Mouse (Mus musculus) urinary bladder, postnatal 10 days (tissue): Measurements from ENCODE around the gene Gm6217.
"Not testable (repeated sequence)": the region's sequence is repeated elsewhere in the genome, so short reads cannot be mapped to it uniquely, and the experiment has no call there.

Experiments used
- DNase-seq: peaks from one replicate; pipeline ENCODE4 v3.0.0; 2022; ENCODE audit warnings: low spot score

The Gm6217 gene

DNA sequence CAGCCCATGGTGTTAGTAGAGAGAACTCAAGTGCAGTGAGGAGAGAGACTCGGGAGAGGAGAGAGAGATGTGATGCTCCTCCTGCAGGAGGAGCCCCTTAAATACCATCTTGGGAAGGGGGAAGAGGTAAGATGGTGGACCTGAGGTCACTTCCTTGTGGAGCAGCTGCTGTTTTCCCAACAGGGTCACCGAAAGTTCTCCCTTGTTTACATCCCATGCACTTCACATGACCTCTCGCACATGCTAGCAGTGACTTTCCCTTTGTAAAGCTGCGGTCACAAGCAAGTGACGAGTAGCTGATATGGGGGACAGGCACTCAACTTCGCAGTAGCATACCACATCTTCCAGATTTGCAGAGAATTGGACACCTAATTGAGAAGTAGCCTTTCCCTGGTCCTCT is at the start of gene Gm6217:
Gene Gm6217, minus strand, starts transcription at position 74 of the 400 bp plus-strand sequence.
- not testable (repeated sequence) for DNase-seq

DNA sequence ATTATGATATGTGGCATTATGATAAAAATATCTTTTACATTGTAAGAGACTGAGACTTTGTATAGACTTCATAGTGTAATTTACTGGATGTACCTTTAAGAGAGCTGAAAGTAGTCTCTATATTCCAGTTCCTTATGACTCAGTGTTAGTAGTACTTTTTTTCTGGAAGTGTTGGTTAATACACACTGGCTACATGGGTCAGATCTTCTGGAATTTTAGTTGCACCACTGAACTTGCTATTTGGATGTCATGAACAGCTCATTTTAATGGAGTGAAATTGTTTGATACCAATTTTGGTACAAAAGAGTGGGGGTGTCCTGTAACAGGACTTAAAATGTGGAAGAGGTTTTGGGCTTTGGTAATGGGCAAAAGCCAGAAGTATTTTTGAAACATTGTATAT is 46.6 kb upstream of the Gm6217 start:
- DNase-seq: no peak

- no peak for DNase-seq
These were observed 44.6 kb upstream of the Gm6217 start for GRCm38 (mm10) chr1:82975750-82976149.

GRCm38 (mm10) chr1:82974342-82974741 is 43.1 kb upstream of the Gm6217 start:
- no peak for DNase-seq

GRCm38 (mm10) chr1:82973901-82974300 is 42.7 kb upstream of the Gm6217 start:
- no peak for DNase-seq

DNA sequence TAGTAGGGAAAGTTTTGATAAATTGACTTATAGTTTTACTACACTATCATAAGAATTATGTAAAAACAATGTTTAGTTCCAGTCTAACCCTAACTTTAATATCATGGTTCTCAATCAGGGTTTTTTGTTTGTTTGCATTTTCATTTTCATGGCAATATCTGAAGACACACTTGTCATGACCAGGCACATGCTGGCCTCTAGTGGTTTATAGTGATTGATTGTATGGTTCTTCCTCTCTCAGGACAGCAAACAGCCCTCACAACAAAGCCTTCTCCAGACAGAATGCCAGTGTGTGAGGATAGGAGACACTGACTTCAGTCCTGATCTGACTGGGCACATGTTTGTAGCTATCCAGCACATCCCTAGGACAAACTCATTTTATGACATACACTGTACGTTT is 42.0 kb upstream of the Gm6217 start:
- DNase-seq: no peak

- no peak for DNase-seq
These were observed 40.8 kb upstream of the Gm6217 start for GRCm38 (mm10) chr1:82972046-82972445.

DNA sequence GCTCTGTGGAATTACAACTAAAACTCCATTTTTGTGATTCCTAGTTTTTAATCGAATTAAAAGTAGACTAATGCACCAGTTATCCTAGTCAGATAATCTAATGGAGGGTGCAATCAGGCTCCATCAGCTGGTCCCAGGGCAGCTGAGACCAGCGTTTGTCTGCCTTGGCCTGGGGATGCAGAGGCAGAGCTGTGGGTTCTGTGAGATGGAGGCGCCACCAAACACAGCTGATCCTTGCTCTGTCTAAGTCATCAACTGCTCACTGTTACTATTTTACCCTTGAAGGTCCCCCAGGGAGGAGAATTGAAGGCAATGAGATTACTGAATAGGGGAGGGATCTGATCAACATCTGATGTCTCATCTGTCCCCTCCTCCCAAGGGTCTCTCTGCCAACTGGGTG is 35.2 kb upstream of the Gm6217 start:
- no peak for DNase-seq

DNA sequence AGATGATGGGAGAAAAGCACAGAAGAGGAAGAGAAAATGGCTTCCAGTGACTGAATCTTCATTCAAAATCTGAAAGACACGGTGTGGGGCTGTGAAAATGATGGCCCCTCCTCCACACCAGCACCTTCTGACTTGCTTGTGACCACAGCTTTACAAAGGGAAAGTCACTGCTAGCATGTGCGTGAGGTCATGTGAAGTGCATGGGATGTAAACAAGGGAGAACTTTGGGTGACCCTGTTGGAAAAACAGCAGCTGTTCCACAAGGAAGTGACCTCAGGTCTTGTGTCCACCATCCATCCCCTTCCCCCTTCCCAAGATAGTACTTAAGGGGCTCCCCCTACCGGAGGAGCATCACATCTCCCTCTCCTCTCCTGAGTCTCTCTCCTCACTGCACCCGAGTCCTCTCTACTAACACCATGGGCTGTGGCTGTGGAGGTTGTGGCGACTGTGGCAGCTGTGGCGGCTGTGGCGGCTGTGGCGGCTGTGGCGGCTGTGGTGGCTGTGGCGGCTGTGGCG is 28.7 kb upstream of the Gm6217 start, which contains the start of gene Gm47955:
Gene Gm47955, plus strand, starts transcription at position 417 of the 516 bp plus-strand sequence.
- no peak for DNase-seq

DNA sequence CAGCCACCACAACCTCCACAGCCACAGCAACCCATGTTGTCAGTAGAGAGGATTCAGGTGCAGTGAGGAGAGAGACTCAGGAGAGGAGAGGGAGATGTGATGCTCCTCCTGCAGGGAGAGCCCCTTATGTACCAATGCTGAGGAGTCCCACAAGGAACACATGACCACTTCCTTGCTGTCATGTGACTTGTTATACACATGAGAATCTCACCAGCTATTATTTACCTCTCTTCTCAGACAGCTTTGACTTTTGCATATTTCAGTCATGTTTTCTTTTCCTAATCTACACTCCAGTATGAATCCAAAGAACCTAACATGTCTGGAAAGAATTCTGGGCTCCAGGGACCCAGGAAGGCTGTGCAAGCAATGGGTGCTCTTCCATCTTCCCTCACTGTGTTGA is 24.7 kb upstream of the Gm6217 start, which contains the start of gene Gm7544:
Gene Gm7544, minus strand, starts transcription at position 101 of the 400 bp plus-strand sequence.
- not testable (repeated sequence) for DNase-seq

DNA sequence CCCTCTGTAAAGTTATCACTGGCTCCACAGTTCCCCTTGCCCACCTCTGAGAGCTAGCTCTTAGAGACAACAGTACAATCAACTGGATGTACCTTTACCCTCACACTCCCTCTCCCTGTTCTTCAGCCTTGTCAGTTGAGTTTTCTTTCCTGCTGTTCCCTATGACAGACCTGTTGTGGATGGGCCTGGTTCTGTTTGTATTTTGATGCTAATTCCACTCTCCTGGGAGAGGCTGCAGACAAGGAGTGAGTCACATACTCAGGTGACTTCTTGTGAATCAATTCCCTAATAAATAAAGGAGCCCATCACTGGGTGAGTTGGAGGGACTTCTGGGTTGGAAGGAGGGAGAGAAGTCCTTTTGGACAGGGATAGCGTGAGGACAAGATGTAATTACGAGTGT is 17.4 kb upstream of the Gm6217 start:
- DNase-seq: no peak

DNA sequence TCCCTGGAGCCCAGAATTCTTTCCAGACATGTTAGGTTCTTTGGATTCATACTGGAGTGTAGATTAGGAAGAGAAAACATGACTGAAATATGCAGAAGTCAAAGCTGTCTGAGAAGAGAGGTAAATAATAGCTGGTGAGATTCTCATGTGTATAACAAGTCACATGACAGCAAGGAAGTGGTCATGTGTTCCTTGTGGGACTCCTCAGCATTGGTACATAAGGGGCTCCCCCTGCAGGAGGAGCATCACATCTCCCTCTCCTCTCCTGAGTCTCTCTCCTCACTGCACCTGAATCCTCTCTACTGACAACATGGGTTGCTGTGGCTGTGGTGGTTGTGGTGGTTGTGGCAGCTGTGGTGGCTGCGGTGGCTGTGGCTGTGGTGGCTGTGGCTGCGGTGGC is 14.8 kb upstream of the Gm6217 start:
- not testable (repeated sequence) for DNase-seq

- not testable (repeated sequence) for DNase-seq
These were observed 12.1 kb upstream of the Gm6217 start, which contains the start of gene A030003K21Rik for GRCm38 (mm10) chr1:82943295-82943694. Gene A030003K21Rik (minus strand): TSS chr1:82943388.

- not testable (repeated sequence) for DNase-seq
These were observed 11.3 kb upstream of the Gm6217 start for GRCm38 (mm10) chr1:82942505-82942904.

DNA sequence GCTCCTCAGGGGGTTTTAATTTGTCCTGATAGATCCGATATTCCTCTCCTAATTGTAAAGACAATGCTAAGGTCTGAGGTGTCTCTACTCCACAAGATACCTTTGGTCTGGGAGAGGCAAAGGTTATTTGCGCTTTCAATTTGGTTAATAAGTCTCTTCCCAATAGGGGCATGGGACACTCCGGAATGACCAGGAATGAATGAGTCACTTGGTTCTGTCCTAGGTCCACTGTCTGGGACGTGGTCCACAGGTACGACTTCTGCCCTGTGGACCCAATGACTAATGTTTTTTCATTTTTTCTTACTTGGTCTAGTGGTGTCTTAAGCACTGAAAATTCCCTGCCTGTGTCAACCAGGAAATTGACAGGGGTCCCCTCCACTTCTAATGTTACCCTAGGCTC is 7.5 kb upstream of the Gm6217 start:
- no peak for DNase-seq

GRCm38 (mm10) chr1:82930558-82930957 is 641 bp downstream of the Gm6217 start:
- not testable (repeated sequence) for DNase-seq

DNA sequence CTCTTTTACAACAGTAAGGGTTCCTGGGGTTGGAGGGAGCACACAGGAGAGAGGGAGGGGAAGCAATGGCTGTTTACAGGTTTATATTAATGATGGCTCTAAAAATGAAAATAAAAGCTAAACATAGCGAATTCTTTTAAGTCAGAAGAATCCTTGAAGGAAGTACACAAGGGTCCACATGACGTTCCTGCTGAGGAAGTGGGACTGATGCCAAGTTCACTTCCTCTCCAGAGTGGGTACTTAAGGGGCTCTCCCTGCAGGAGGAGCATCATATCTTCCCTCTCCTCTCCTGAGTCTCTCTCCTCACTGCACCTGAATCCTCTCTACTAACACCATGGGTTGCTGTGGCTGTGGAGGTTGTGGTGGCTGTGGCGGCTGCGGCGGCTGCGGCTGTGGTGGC is 6.5 kb downstream of the Gm6217 start, which contains the start of gene A030014E15Rik:
Gene A030014E15Rik, plus strand, starts transcription at position 268 of the 400 bp plus-strand sequence.
- no peak for DNase-seq

- DNase-seq: not testable (repeated sequence)
These were observed 17.8 kb downstream of the Gm6217 start for GRCm38 (mm10) chr1:82913434-82913833.

- no peak for DNase-seq
These were observed 18.2 kb downstream of the Gm6217 start, which contains the start of gene A030005L19Rik for GRCm38 (mm10) chr1:82913025-82913424. Gene A030005L19Rik (plus strand): TSS chr1:82913325.

DNA sequence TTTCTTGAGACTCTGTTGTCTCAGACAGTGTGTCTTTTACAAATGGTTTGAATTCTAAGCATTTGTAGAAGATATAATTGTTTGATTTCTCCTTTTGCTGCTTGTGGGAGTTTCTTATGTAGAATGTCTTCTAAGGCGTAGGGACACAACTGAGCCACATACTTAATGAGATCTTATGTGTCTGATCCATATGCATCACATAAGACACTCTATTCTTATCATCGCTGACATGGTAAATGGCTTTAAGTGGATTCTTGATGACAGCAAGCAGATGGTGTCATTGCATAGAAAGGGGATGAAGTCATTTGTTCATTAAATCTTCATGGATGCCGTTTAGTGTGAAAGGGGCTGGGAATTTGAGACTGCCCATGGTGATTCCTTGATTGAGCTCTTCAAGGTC is 25.3 kb downstream of the Gm6217 start:
- DNase-seq: no peak

DNA sequence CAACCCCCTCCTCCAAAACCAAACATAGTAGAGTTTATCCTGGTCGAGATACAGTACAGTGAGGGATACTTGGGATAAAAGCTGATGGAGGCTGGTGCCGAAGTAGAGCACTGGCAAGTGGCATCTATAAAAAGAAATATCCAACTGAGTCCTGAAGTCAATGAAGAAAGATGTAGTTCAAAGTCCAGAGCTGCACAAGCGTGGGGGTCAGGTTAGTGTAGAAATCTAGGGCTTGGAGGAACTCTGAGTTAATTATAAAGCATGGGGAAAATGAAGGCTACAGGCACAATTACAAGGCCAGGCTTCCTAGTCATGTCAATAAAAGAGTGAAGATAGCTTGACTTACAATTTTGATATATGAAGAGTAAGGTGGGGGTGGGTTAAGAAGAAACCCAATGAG is 30.0 kb downstream of the Gm6217 start:
- DNase-seq: no peak

- no peak for DNase-seq
These were observed 30.6 kb downstream of the Gm6217 start for GRCm38 (mm10) chr1:82900567-82900966.

- no peak for DNase-seq
These were observed 37.9 kb downstream of the Gm6217 start for GRCm38 (mm10) chr1:82893269-82893668.
